Mouse (Mus musculus) Patski (cell line): ENCODE data around the gene Olfr39. TPM values are rescaled to one million over a fixed set of nuclear protein-coding genes. Genes with fewer than 3 reads are reported as not detected.
"Not testable (repeated sequence)": the region's sequence is repeated elsewhere in the genome, so short reads cannot be mapped to it uniquely, and the experiment has no call there.

ENCODE experiments used
- ATAC-seq: fragments of 100-300 bp; one replicate; pipeline ENCODE4 v1.8.0; 2021
- CTCF ChIA-PET: fragments of 350-600 bp; sonication (Branson Sonifier 250); formaldehyde crosslinking; loops from one replicate; lab custom pipeline; 2022; ENCODE audit warnings: inconsistent platforms; lab: Charles Lee
- POLR2A ChIA-PET: fragments of 350-600 bp; sonication (Branson Sonifier 250); formaldehyde crosslinking; loops from one replicate; lab custom pipeline; 2022; ENCODE audit warnings: antibody characterized with exemption, inconsistent platforms; lab: Charles Lee
- DNase-seq: peaks from one replicate; pipeline ENCODE4 v3.0.0-alpha.2; 2011; ENCODE audit warnings: low read depth, low spot score
- H3K27me3 ChIP-seq: fragments of 371-371 bp; one replicate; pipeline ENCODE4 v1.5.1; 2021
- CTCF ChIP-seq: fragments of 100-300 bp; IDR thresholded peaks from one replicate; pipeline ENCODE4 v1.5.1; 2021
- in situ Hi-C: fragments of 300-500 bp; cut with MboI; formaldehyde crosslinking; loops from 3 replicates; pipeline ENCODE4 v1.11.1; 2018; ENCODE audit warnings: low pct_unique_long_range_greater_than_20kb, mixed read lengths
- polyA plus RNA-seq: library from polyadenylated mRNA; unstranded; gene quantifications from one replicate; pipeline ENCODE4 v1.2.3, GENCODE M21; 2021

Gene Olfr39
- polyA plus RNA-seq, result not detected

DNA sequence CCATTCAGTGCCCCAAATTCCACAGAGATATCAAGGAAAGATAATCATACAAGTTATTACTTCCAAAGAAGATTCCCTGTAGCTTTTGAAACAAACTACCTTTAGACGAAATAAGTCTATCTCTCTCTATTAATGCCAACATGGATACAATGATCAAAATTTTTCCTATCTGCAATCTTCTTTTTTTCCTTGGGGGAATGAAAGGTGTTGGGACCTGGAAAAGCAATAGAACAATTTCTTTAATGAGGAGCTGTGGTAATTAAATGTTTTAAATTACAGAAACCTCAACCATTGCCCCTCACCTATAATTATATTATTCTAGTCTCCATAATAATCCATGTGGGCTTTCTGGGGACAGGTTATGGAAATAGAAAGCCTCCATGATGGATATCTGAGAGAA is at the start of gene Olfr39:
Olfr39 (plus strand) TSS at position 301 of the 400 bp plus-strand sequence.
- in situ Hi-C loops, result no loop called here
- ChIA-PET CTCF (no interaction called here), POLR2A (no interaction called here)
- no peak for DNase-seq
- ATAC-seq, result no peak
- peaks cover 28% of the 10 kb centered on the region for H3K27me3 ChIP-seq
- no peak for TF ChIP-seq CTCF

- H3K27me3 ChIP-seq, result peaks cover 3% of the 10 kb centered on the region
- in situ Hi-C loops, result no loop called here
- DNase-seq, result no peak
- ChIA-PET CTCF (no interaction called here), POLR2A (interaction anchor here (0.7 kb wide), 1 partner anchor 615 kb away, joined by 3 read pairs; the partner anchor contains the start of gene Zfp317)
- no peak for TF ChIP-seq CTCF
- no peak for ATAC-seq
Observed at GRCm38 (mm10) chr9:20236819-20237218, 45.3 kb upstream of the Olfr39 start, which contains the start of gene Olfr872. TSS of gene Olfr872 (plus strand) at chr9:20237119.

DNA sequence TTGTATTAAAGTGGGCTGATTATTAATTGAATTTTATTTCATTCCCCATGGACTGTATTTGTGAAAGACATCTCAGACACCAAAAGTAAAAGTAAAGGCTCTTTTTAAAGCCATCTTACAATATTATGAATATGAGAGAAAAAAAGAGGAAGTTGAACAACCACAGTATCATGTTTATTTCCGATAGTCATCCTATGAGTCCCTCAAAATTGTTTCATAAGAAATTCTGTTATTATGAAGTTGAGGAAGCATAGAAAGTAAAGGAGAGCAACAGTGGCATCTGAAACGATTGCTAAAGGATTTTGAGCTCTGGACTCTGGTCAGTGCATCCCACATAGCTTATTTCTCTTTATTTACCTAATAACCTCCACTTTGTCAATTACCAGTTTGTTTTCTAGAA is 44.8 kb upstream of the Olfr39 start:
- CTCF ChIA-PET, result no interaction called here
- POLR2A ChIA-PET, result no interaction called here
- ATAC-seq (no peak), DNase-seq (no peak)
- TF ChIP-seq CTCF, result no peak
- in situ Hi-C loops, result no loop called here
- H3K27me3 ChIP-seq, result peaks cover 3% of the 10 kb centered on the region

DNA sequence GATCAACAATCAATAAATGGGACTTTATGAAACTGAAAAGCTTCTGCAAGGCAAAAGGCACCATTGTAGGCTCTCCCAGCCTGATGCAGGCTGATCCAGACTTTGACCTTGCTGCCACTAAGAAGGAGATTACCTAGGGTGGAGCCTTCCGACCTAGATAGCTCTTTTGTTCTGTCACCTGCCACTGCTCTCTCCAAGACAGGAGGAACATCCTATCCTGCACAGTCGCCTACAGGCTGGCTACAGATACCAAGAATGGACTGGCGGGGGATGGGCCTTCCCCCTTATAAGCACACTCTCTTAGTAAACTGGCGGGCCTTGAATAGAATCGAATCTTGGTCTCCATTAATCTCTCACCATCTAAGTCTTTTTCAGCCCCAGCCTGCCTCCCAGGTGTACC is 13.4 kb downstream of the Olfr39 start:
- ATAC-seq, POLR2A ChIA-PET, DNase-seq, in situ Hi-C loops: not testable (repeated sequence)
- CTCF ChIA-PET, result interaction anchor here (1.3 kb wide), 1 partner anchor 12 kb away, joined by 3 read pairs; no protein-coding TSS in a partner anchor
- H3K27me3 ChIP-seq, result peaks cover 16% of the 10 kb centered on the region

DNA sequence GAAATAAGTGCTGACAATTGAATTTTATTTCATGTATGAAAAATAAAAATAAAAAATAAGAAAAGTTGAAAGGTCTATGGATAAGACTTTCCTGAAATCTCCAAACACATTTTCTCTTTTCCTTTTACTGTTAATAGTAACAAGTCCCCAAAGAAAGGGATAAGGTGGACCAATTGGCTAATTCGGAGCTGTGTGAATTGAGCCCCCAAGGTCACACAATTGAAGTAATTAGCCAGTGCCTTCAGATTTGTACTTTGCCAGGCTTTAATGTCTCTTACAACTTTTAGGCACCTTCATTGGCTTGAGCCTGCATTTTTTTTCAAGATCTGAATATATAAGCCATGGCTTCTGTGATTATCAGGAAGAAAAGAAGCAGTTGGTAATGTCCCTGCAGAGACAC is 16.1 kb downstream of the Olfr39 start, which contains the start of gene Olfr873:
Olfr873 (plus strand) TSS at position 301 of the 400 bp plus-strand sequence.
- ChIA-PET CTCF (no interaction called here), POLR2A (no interaction called here)
- H3K27me3 ChIP-seq, result peaks cover 14% of the 10 kb centered on the region
- no peak for ATAC-seq
- in situ Hi-C loops, result no loop called here
- no peak for TF ChIP-seq CTCF
- no peak for DNase-seq

- H3K27me3 ChIP-seq, result no peaks in the 10 kb centered on the region
- in situ Hi-C loops, result no loop called here
- TF ChIP-seq CTCF, result no peak
- ChIA-PET POLR2A (no interaction called here), CTCF (no interaction called here)
- DNase-seq (no peak), ATAC-seq (no peak)
Observed at GRCm38 (mm10) chr9:20335994-20336393, 53.8 kb downstream of the Olfr39 start, which contains the start of gene Olfr18. TSS of gene Olfr18 (minus strand) at chr9:20336094.

Other genes starting within 250 kb of the Olfr39 start
- not detected for gene Olfr867, start 224.8 kb upstream of the Olfr39 start, polyA plus RNA-seq
- gene Olfr868, start 183.7 kb upstream of the Olfr39 start, polyA plus RNA-seq, result not detected
- gene Olfr869, start 153.3 kb upstream of the Olfr39 start, polyA plus RNA-seq, result not detected
- gene Olfr870, start 108.3 kb upstream of the Olfr39 start, polyA plus RNA-seq, result not detected
- not detected for gene Olfr871, start 70.1 kb upstream of the Olfr39 start, polyA plus RNA-seq
- not detected for gene Olfr872, start 45.2 kb upstream of the Olfr39 start, polyA plus RNA-seq
- not detected for gene Olfr873, start 16.2 kb downstream of the Olfr39 start, polyA plus RNA-seq
- gene Olfr18, start 53.7 kb downstream of the Olfr39 start, polyA plus RNA-seq, result not detected
- 16.5 TPM for gene Zfp560, start 102.8 kb downstream of the Olfr39 start, polyA plus RNA-seq
- gene Zfp26, start 177.8 kb downstream of the Olfr39 start, polyA plus RNA-seq, result 15.6 TPM
- gene Zfp426, start 210.4 kb downstream of the Olfr39 start, polyA plus RNA-seq, result 24.4 TPM
- 51.8 TPM for gene Zfp266, start 239.1 kb downstream of the Olfr39 start, polyA plus RNA-seq